Mouse (Mus musculus) frontal cortex, postnatal 14 days (tissue): ENCODE results near the gene Mus81.

Experiments used
- DNase-seq, 2 experiments: peaks; one replicate each; pipeline ENCODE4 v3.0.0; 2022; ENCODE audit warnings: low spot score in 2 of 2

Gene Mus81

DNA sequence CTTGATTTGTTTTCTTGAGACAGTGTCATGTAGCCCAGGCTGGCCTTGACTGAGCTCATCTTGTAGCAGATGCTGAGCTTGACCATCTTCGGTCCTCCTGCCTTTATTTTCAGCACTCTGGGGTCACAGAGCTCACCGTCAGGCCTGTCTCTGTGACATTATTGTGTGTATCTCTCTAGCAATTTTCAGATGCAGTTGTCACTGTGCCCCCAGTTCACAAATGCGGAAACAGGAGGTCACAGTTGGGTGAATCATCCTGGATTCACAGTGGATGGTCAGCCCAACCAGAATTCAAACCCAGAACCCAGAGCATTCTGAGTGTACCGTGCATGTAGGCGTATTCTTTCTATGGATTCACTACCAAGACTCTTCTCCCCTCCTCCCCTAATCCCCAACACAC is 42.5 kb downstream of the Mus81 start:
- DNase-seq: no peak

DNA sequence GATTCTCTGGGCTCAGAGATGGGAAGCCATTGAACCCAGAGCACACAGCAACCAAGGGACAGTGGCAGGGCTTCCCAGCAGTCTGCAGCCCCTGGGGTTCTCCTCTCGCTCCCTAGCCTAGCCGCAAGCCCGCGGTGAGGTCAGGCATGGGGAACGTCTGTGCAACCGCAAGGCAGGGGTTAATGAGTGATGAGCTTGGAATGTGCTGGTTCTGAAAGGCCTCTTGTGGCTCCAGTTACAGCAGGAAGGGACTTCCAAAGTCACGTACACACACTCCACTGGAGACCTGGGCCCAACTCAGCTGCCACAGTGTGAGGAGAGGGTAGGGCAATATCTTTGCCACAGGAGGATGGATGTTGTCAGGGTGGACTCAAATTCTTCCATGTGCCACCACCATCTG is 43.2 kb downstream of the Mus81 start:
- no peak for DNase-seq

DNA sequence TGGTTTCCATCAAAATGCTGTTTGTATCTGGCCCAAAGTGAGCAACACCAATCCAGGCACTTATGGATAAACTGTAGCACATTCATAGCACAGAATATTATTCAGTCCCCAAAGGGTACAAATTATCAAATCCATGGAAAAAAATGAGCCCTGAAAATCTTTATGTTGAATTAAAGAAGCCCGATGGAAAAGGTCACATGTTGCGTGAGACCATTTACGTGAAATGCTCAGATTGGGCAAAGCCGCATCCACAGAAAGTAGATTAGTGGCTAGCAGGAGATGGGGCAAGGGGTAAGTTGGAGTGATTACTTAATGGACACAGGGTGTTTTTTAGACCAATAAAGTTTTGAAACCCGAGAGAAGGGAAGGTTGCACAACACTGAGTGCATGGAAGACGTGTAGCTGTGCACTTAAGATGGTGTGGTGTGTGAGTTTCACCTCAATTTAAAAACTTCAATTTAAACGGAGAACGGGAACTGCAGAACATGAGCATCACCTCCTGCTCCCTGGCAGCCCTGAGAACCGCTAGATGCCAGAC is 43.8 kb downstream of the Mus81 start:
- DNase-seq: no peak

DNA sequence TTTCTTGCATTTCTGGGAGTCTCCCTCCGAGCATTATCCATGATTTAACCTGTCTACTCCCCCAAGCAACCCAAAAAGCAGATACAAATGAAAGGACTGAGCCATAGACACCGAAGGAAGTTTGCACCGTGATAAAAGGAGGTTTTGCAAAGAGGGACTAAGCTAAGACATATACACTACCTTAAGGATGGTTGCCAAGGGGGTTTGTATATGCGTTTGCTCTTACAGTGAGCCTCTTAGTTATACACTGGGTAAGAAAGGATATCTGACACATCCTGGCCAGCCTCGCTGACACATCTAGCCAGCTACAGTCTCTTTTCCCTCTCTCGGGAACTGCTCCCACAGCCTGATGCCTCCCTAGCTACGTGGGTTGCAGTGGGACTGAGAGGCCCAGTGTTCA is 54.3 kb downstream of the Mus81 start:
- DNase-seq: no peak

DNA sequence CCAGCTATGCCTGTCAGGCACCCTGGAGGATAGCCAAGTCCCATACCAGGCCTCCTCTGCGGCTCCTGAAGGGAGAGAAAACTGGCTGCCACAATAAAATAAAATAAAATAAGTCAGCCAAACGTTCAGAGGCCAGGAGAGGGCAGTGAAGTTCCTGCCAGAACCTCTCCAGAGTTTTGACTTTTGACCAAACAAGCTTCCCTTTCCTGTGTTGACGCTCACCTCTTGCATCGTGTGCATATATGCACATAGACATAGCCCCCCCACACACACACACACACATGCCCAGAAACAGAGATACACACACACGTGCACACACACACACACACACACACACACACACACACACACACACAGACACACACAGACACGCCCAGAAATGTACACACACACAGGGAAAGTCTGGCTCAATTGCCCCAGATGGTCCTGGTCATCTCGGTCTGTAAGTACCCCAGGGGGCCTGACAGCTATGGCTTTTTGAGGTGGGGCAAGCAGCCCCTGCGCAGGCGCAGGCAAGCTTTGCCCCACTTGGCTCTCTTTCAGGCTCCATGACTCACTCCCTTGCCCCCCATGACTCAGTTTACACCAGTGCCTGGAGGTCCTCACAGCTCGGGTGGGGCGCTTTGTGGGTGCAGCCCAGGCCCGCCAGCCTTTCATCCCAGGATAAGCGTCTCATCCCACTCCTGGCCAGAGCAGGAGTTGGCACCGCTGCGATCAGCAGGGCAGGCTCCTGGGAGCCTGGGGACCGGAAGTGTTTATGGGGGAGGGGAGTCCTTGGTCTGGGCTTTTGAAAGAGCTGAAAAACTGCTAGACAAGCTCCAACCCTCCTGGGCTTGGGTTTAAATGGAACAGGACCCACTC is 55.0 kb downstream of the Mus81 start:
- no peak for DNase-seq
